Comparison of ENCODE assay signal across 26 mouse cellular contexts in the genomic region with DNA sequence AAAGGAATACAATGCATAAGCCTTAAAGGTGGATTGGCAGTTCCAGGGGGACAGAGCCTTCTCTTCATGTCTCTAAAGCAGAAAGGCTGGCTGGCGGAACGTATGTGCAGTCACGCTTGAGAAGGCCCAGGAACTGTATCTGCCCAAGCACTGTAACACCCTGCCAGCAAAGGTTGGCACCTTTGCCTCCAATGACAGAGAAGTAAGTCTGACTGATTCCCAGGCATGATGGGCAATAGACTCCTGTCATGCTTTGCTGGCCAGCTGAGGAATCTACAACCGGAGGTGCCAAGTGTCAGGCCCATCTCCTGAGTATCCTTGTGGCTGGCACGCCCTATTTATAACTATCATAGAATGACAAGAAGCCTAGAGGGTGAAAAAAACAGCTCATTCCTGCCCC.
DNase-seq lines count a peak whose midpoint lies in the region; ATAC-seq and TF ChIP-seq lines count a peak whose summit lies in the region.
"Had no signal": no experiment of that assay in that cellular context is flagged by ENCODE, and none has a peak within 500 bp of the region (broad histone marks: within the 10 kb centered on the region; RNA-seq: fewer than 3 reads in every experiment).

No protein-coding gene starts in this region.

- no peaks in the 10 kb centered on the region for H3K36me3 ChIP-seq in kidney, adult 2 months (ENCODE audit: control insufficient read depth, insufficient read depth, low read length)
- no peaks in the 10 kb centered on the region for H3K36me3 ChIP-seq in hindbrain, postnatal 0 days (ENCODE audit: insufficient read depth, low read length)
- H3K36me3 ChIP-seq in hindbrain, embryonic 11.5 days (ENCODE audit: control insufficient read depth, insufficient read depth, low read length) = no peaks in the 10 kb centered on the region
- H3K36me3 ChIP-seq: embryonic facial prominence, embryonic 10.5 days; embryonic facial prominence, embryonic 15.5 days; forebrain, embryonic 12.5 days; G1E; hindbrain, embryonic 10.5 days; liver, embryonic 12.5 days had no signal

- no peaks in the 10 kb centered on the region for H3K9me3 ChIP-seq in hindbrain, postnatal 0 days (ENCODE audit: low read length)
- H3K9me3 ChIP-seq in hindbrain, embryonic 11.5 days (ENCODE audit: control insufficient read depth, low read length) = no peaks in the 10 kb centered on the region
- H3K9me3 ChIP-seq: embryonic facial prominence, embryonic 10.5 days; embryonic facial prominence, embryonic 15.5 days; forebrain, embryonic 12.5 days; G1E; hindbrain, embryonic 10.5 days; liver, embryonic 12.5 days had no signal

- H3K4me1 ChIP-seq in kidney, adult 2 months (ENCODE audit: control insufficient read depth, insufficient read depth, low read length) = no peaks in the 10 kb centered on the region; the same call in 1 of the 2 replicates
- no peaks in the 10 kb centered on the region for H3K4me1 ChIP-seq in hindbrain, postnatal 0 days (ENCODE audit: insufficient read depth, low read length)
- H3K4me1 ChIP-seq in hindbrain, embryonic 11.5 days (replicated peaks; ENCODE audit: control insufficient read depth, insufficient read depth, low read length) = no peaks in the 10 kb centered on the region
- H3K4me1 ChIP-seq: embryonic facial prominence, embryonic 10.5 days; embryonic facial prominence, embryonic 15.5 days; forebrain, embryonic 12.5 days; hindbrain, embryonic 10.5 days; liver, embryonic 12.5 days had no signal

- H3K27me3 ChIP-seq in kidney, adult 2 months (replicated peaks; ENCODE audit: control insufficient read depth, insufficient read depth, low read length) = no peaks in the 10 kb centered on the region
- H3K27me3 ChIP-seq in hindbrain, postnatal 0 days (ENCODE audit: insufficient read depth, low read length) = no peaks in the 10 kb centered on the region
- no peaks in the 10 kb centered on the region for H3K27me3 ChIP-seq in hindbrain, embryonic 11.5 days (ENCODE audit: control insufficient read depth, insufficient read depth, low read length)
- H3K27me3 ChIP-seq: embryonic facial prominence, embryonic 15.5 days; forebrain, embryonic 12.5 days; liver, embryonic 12.5 days had no signal

- ATAC-seq in hindbrain, postnatal 0 days = no peak
- no peak for ATAC-seq in hindbrain, embryonic 11.5 days (ENCODE audit: low FRiP score)
- ATAC-seq: forebrain, postnatal 0 days; intestine, embryonic 16.5 days; liver, embryonic 12.5 days; liver, postnatal 0 days; midbrain, embryonic 16.5 days had no signal

- H3K4me2 ChIP-seq in hindbrain, postnatal 0 days (ENCODE audit: low read depth, low read length) = no peak overlapping the region
- no peak overlapping the region for H3K4me2 ChIP-seq in hindbrain, embryonic 11.5 days (replicated peaks; ENCODE audit: low read depth, low read length)
- H3K4me2 ChIP-seq: embryonic facial prominence, embryonic 15.5 days; forebrain, embryonic 12.5 days; liver, embryonic 12.5 days; midbrain, embryonic 11.5 days had no signal

- H3K4me3 ChIP-seq in kidney, adult 2 months (ENCODE audit: insufficient read depth, low read depth, low read length) = no peak overlapping the region
- no peak overlapping the region for H3K4me3 ChIP-seq in hindbrain, postnatal 0 days (ENCODE audit: low read length)
- H3K4me3 ChIP-seq in hindbrain, embryonic 11.5 days (ENCODE audit: low read depth, low read length) = no peak overlapping the region
- H3K4me3 ChIP-seq: embryonic facial prominence, embryonic 10.5 days; embryonic facial prominence, embryonic 15.5 days; forebrain, embryonic 12.5 days; hindbrain, embryonic 10.5 days; layer of hippocampus, adult 2 months; liver, embryonic 12.5 days had no signal

- no peak for TF ChIP-seq CTCF in kidney, adult 2 months (conservative IDR thresholded peaks at IDR 0.05; ENCODE audit: insufficient read depth, insufficient read length, low read depth, low read length)
- TF ChIP-seq CTCF in hindbrain, postnatal 0 days (IDR thresholded peaks at IDR 0.05; ENCODE audit: low read depth) = no peak

- H3K27ac ChIP-seq in kidney, adult 2 months (ENCODE audit: insufficient read depth, low read depth, low read length) = no peak overlapping the region
- no peak overlapping the region for H3K27ac ChIP-seq in hindbrain, postnatal 0 days
- H3K27ac ChIP-seq in hindbrain, embryonic 11.5 days (ENCODE audit: low read depth, low read length) = no peak overlapping the region
- H3K27ac ChIP-seq: embryonic facial prominence, embryonic 10.5 days; embryonic facial prominence, embryonic 15.5 days; forebrain, embryonic 12.5 days; hindbrain, embryonic 10.5 days; layer of hippocampus, adult 2 months; liver, embryonic 12.5 days; stomach, postnatal 0 days had no signal

- peak; percentile 19 to 37 for DNase-seq in cerebellum, postnatal 14 days
- no peak for DNase-seq in cerebellum, adult 11 months
- DNase-seq in kidney, adult 2 months = peak; percentile 71
- DNase-seq in kidney, postnatal 10 days = no peak
- DNase-seq in kidney, postnatal 14 days = peak; percentile 19
- no peak for DNase-seq in hindbrain, postnatal 0 days (ENCODE audit: low spot score)
- DNase-seq in hindbrain, embryonic 11.5 days (ENCODE audit: low spot score) = no peak
- DNase-seq: adrenal gland, postnatal 10 days; cerebellum, adult 11-12 months; forebrain, postnatal 0 days; heart, postnatal 14 days; liver, postnatal 0 days; lung, postnatal 36 days; thymus, adult 18-20 months; thymus, postnatal 25 days had no signal

- 56% methylated on average over 5 of the region's 5 CpGs for WGBS in kidney, adult 2 months
- WGBS in hindbrain, postnatal 0 days = 84% methylated on average over 5 of the region's 5 CpGs
- 93% methylated on average over 5 of the region's 5 CpGs for WGBS in hindbrain, embryonic 11.5 days

- TF ChIP-seq POLR2A in kidney, adult 2 months (IDR thresholded peaks at IDR 0.05; ENCODE audit: low read depth, low read length) = no peak

- H3K9ac ChIP-seq in hindbrain, postnatal 0 days (replicated peaks; ENCODE audit: low read length) = no peak overlapping the region
- H3K9ac ChIP-seq in hindbrain, embryonic 11.5 days (ENCODE audit: low read depth, low read length) = no peak overlapping the region
- H3K9ac ChIP-seq: embryonic facial prominence, embryonic 15.5 days; forebrain, embryonic 12.5 days; forebrain, postnatal 0 days; liver, embryonic 12.5 days; liver, postnatal 0 days had no signal

Comparison
In these comparisons a context has a peak if more than half of its experiments do, and no peak if none do; other contexts are left out.
1. DNase-seq: peak in cerebellum, postnatal 14 days (2 of 2), kidney, adult 2 months (single experiment) and kidney, postnatal 14 days (single experiment); none in cerebellum, adult 11 months (single experiment), kidney, postnatal 10 days (single experiment), hindbrain, postnatal 0 days (single experiment) and hindbrain, embryonic 11.5 days (single experiment).